Mouse (Mus musculus) embryonic fibroblast, embryonic 13.5 days (primary cell): ENCODE data around the gene Sycp2. TPM values are rescaled to one million over a fixed set of nuclear protein-coding genes. Genes with fewer than 3 reads are reported as not detected.

Experiments used
- H3K27ac ChIP-seq: 2 replicates; pipeline ENCODE4 v1.5.1; 2012; ENCODE audit warnings: low read length, control low read depth, inconsistent platforms; ENCODE audit not compliant: insufficient read depth
- H3K4me1 ChIP-seq: 2 replicates; pipeline ENCODE4 v1.6.1; 2011; ENCODE audit warnings: low read length; ENCODE audit not compliant: control insufficient read depth, insufficient read depth
- H3K4me3 ChIP-seq: 2 replicates; pipeline ENCODE4 v1.5.1; 2011; ENCODE audit warnings: mild to moderate bottlenecking, control low read depth, low read length; ENCODE audit not compliant: insufficient read depth
- CTCF ChIP-seq: IDR thresholded peaks from 2 replicates; pipeline ENCODE4 v1.5.1; 2011; ENCODE audit warnings: mild to moderate bottlenecking, control low read depth, low read length, moderate library complexity, borderline replicate concordance; ENCODE audit not compliant: insufficient read depth
- POLR2A ChIP-seq: IDR thresholded peaks from 2 replicates; pipeline ENCODE4 v1.6.1; 2011; ENCODE audit warnings: low read depth, mild to moderate bottlenecking, control low read depth, low read length, moderate library complexity
- polyA plus RNA-seq: library from polyadenylated mRNA; stranded (reverse); fragments of >200 nt; gene quantifications from 2 replicates; pipeline ENCODE4 v1.2.4, GENCODE M21; 2011; ENCODE audit warnings: low read depth; ENCODE audit not compliant: missing spikeins, insufficient read length

Gene Sycp2
- polyA plus RNA-seq, 1 experiment, result 1.1 TPM

GRCm38 (mm10) chr2:178429426-178429825 is 21.9 kb upstream of the Sycp2 start:
- Histone ChIP-seq H3K27ac (no peak overlapping the region), H3K4me1 (peaks cover 5% of the 10 kb centered on the region; the same call in 1 of the 2 replicates)
- TF ChIP-seq POLR2A (no peak), CTCF (no peak)

GRCm38 (mm10) chr2:178428676-178429075 is 21.2 kb upstream of the Sycp2 start:
- H3K4me1 ChIP-seq, result peaks cover 4% of the 10 kb centered on the region; the same call in 1 of the 2 replicates
- H3K4me3 ChIP-seq, result no peak overlapping the region
- TF ChIP-seq CTCF (no peak), POLR2A (no peak)
- H3K27ac ChIP-seq, result no peak overlapping the region

More at GRCm38 (mm10) chr2:178429426-178429825, 21.9 kb upstream of the Sycp2 start:
- no peak overlapping the region for H3K4me3 ChIP-seq

GRCm38 (mm10) chr2:178428183-178428582 is 20.7 kb upstream of the Sycp2 start:
- Histone ChIP-seq H3K4me1 (peaks cover 4% of the 10 kb centered on the region), H3K27ac (no peak overlapping the region), H3K4me3 (no peak overlapping the region)
- TF ChIP-seq CTCF, result no peak
- no peak for TF ChIP-seq POLR2A

GRCm38 (mm10) chr2:178427181-178427580 is 19.7 kb upstream of the Sycp2 start:
- TF ChIP-seq CTCF, result no peak
- TF ChIP-seq POLR2A, result no peak
- Histone ChIP-seq H3K4me3 (no peak overlapping the region), H3K27ac (no peak overlapping the region), H3K4me1 (peaks cover 8% of the 10 kb centered on the region)

GRCm38 (mm10) chr2:178426229-178426628 is 18.7 kb upstream of the Sycp2 start:
- Histone ChIP-seq H3K4me3 (no peak overlapping the region), H3K27ac (no peak overlapping the region), H3K4me1 (peaks cover 10% of the 10 kb centered on the region)
- TF ChIP-seq CTCF, result no peak
- TF ChIP-seq POLR2A, result no peak

- TF ChIP-seq CTCF, result no peak
- H3K27ac ChIP-seq, result peak overlapping the region; percentile 83
- no peak overlapping the region for H3K4me3 ChIP-seq
- peaks cover 10% of the 10 kb centered on the region for H3K4me1 ChIP-seq
These were observed 15.7 kb upstream of the Sycp2 start for GRCm38 (mm10) chr2:178423223-178423622.

- H3K4me3 ChIP-seq, result no peak overlapping the region
These were observed 14.7 kb upstream of the Sycp2 start for GRCm38 (mm10) chr2:178422186-178422585.

GRCm38 (mm10) chr2:178421603-178422002 is 14.1 kb upstream of the Sycp2 start:
- H3K4me1 ChIP-seq, result peaks cover 10% of the 10 kb centered on the region
- no peak overlapping the region for H3K4me3 ChIP-seq
- peak overlapping the region; percentile 70 for H3K27ac ChIP-seq
- TF ChIP-seq POLR2A (no peak), CTCF (no peak)

More at GRCm38 (mm10) chr2:178422186-178422585, 14.7 kb upstream of the Sycp2 start:
- H3K4me1 ChIP-seq, result peaks cover 10% of the 10 kb centered on the region
- TF ChIP-seq POLR2A (no peak), CTCF (no peak)
- H3K27ac ChIP-seq, result peak overlapping the region; percentile 70

- no peak overlapping the region for H3K4me3 ChIP-seq
- H3K4me1 ChIP-seq, result peaks cover 10% of the 10 kb centered on the region
- no peak overlapping the region for H3K27ac ChIP-seq
- TF ChIP-seq CTCF (no peak), POLR2A (no peak)
These were observed 13.1 kb upstream of the Sycp2 start for GRCm38 (mm10) chr2:178420576-178420975.

GRCm38 (mm10) chr2:178416970-178417369 is 9.5 kb upstream of the Sycp2 start:
- Histone ChIP-seq H3K4me3 (no peak overlapping the region), H3K27ac (no peak overlapping the region), H3K4me1 (peaks cover 9% of the 10 kb centered on the region)
- TF ChIP-seq CTCF (no peak), POLR2A (no peak)

GRCm38 (mm10) chr2:178416427-178416826 is 8.9 kb upstream of the Sycp2 start:
- Histone ChIP-seq H3K4me1 (peaks cover 6% of the 10 kb centered on the region; the same call in 1 of the 2 replicates), H3K4me3 (no peak overlapping the region), H3K27ac (no peak overlapping the region)
- TF ChIP-seq CTCF (no peak), POLR2A (no peak)

- no peak overlapping the region for H3K27ac ChIP-seq
- H3K4me1 ChIP-seq, result peaks cover 6% of the 10 kb centered on the region; the same call in 1 of the 2 replicates
- no peak for TF ChIP-seq POLR2A
- no peak for TF ChIP-seq CTCF
- peak overlapping the region; percentile 8; the same call in 1 of the 2 replicates for H3K4me3 ChIP-seq
These were observed 7.6 kb upstream of the Sycp2 start for GRCm38 (mm10) chr2:178415150-178415448.
